In genomic region chr6:72623661-72624402, GRCm38 (mm10) we compare ENCODE assay signal across 12 mouse cellular contexts. TPM values are rescaled to one million over a fixed set of nuclear protein-coding genes. Genes with fewer than 3 reads are reported as not detected.
DNase-seq lines count a peak whose midpoint lies in the region; ATAC-seq and TF ChIP-seq lines count a peak whose summit lies in the region.
"Had no signal": no experiment of that assay in that cellular context is flagged by ENCODE, and none has a peak within 500 bp of the region (broad histone marks: within the 10 kb centered on the region; RNA-seq: fewer than 3 reads in every experiment).

No protein-coding gene starts in this region.

- no peaks in the 10 kb centered on the region for H3K9me3 ChIP-seq in lung, postnatal 0 days (ENCODE audit: low read length)
- H3K9me3 ChIP-seq: midbrain, embryonic 12.5 days; neural tube, embryonic 15.5 days had no signal

- peak; percentile 58 to 62 for DNase-seq in cerebellum, postnatal 14 days
- DNase-seq in cerebellum, postnatal 36 days = no peak
- peak; percentile 50 for DNase-seq in lung, postnatal 0 days (ENCODE audit: low spot score)
- DNase-seq in lung, adult 2 months = no peak
- DNase-seq in gastrocnemius, postnatal 36 days = peak; percentile 34 to 39
- DNase-seq in skeletal muscle tissue, adult 2 months (ENCODE audit: low read depth, low spot score) = peak; percentile 75
- DNase-seq in left cerebral cortex, postnatal 25 days (ENCODE audit: low spot score in 2 of 2) = no peak
- DNase-seq in embryo, embryonic 11 days = no peak
- DNase-seq: cerebellum, adult 9-11 months; thymus, postnatal 25 days had no signal

- TF ChIP-seq EP300 in lung, postnatal 0 days (IDR thresholded peaks at IDR 0.05) = peak; percentile 25; the same call in 1 of the 2 replicates

- no peak overlapping the region for H3K4me2 ChIP-seq in lung, postnatal 0 days (replicated peaks; ENCODE audit: low read depth, low read length)
- H3K4me2 ChIP-seq: midbrain, embryonic 12.5 days; neural tube, embryonic 15.5 days had no signal

- no peaks in the 10 kb centered on the region for H3K27me3 ChIP-seq in lung, postnatal 0 days (replicated peaks; ENCODE audit: insufficient read depth, low read length)
- H3K27me3 ChIP-seq: midbrain, embryonic 12.5 days; neural tube, embryonic 15.5 days had no signal

- intact Hi-C loops in gastrocnemius, postnatal 36 days (cut with DNase I) = no loop called here
- intact Hi-C loops in left cerebral cortex, postnatal 25 days (cut with DNase I) = no loop called here

- H3K36me3 ChIP-seq in lung, postnatal 0 days (ENCODE audit: insufficient read depth, low read length) = peaks cover 10% of the 10 kb centered on the region; the same call in 1 of the 2 replicates
- H3K36me3 ChIP-seq: neural tube, embryonic 15.5 days had no signal

- H3K27ac ChIP-seq in lung, postnatal 0 days (ENCODE audit: low read length) = no peak overlapping the region
- H3K27ac ChIP-seq: midbrain, embryonic 12.5 days; neural tube, embryonic 15.5 days had no signal

- WGBS in lung, postnatal 0 days = 70% methylated on average over 8 of the region's 8 CpGs
- 70% methylated on average over 8 of the region's 8 CpGs for WGBS in lung, adult 2 months

- no peaks in the 10 kb centered on the region for H3K4me1 ChIP-seq in lung, postnatal 0 days (ENCODE audit: insufficient read depth, low read depth, low read length)
- no peaks in the 10 kb centered on the region for H3K4me1 ChIP-seq in lung, adult 2 months (ENCODE audit: control insufficient read depth, insufficient read depth, low read length)
- H3K4me1 ChIP-seq: midbrain, embryonic 12.5 days; neural tube, embryonic 15.5 days had no signal

- no peak overlapping the region for H3K9ac ChIP-seq in lung, postnatal 0 days (replicated peaks; ENCODE audit: low read depth)
- H3K9ac ChIP-seq: midbrain, embryonic 12.5 days; neural tube, embryonic 15.5 days had no signal

- H3K4me3 ChIP-seq in lung, postnatal 0 days (ENCODE audit: low read depth, low read length) = no peak overlapping the region
- H3K4me3 ChIP-seq in lung, adult 2 months (replicated peaks; ENCODE audit: extremely low read depth, low read depth, low read length) = no peak overlapping the region
- H3K4me3 ChIP-seq: midbrain, embryonic 12.5 days; neural tube, embryonic 15.5 days had no signal

- no peak for TF ChIP-seq CTCF in lung, postnatal 0 days (IDR thresholded peaks at IDR 0.05)
- TF ChIP-seq CTCF in lung, adult 2 months (IDR thresholded peaks at IDR 0.05; ENCODE audit: insufficient read depth, low read length) = no peak

- no peak for TF ChIP-seq POLR2A in lung, adult 2 months (IDR thresholded peaks at IDR 0.05; ENCODE audit: borderline replicate concordance, extremely low read depth, low read depth, low read length)

- no peak for ATAC-seq in lung, postnatal 0 days

RNA-seq across cellular contexts. Expression of gene Tgoln1, which starts 7.0 kb away (rescaled TPM):
- polyA plus RNA-seq in lung, postnatal 0 days (2015; fragmentation: Nextera tagmentation; extraction: Ambion mirVana) = 120 and 155 TPM in 2 replicates
- polyA plus RNA-seq in lung, adult 2 months (2012; rRNA removed) = 60.0 and 72.4 TPM in 2 replicates
- total RNA-seq in gastrocnemius, postnatal 36 days (2021) = 10 to 100 TPM; 21.8 to 22.1 TPM
- 10 to 100 TPM; 87.7 to 91.5 TPM for total RNA-seq in left cerebral cortex, postnatal 25 days (2021)

RNA-seq across cellular contexts. Expression of gene Retsat, which starts 25.6 kb away (rescaled TPM):
- 38.9 and 42.7 TPM in 2 replicates for polyA plus RNA-seq in lung, postnatal 0 days (2015; fragmentation: Nextera tagmentation; extraction: Ambion mirVana)
- polyA plus RNA-seq in lung, adult 2 months (2012; rRNA removed) = 27.7 and 38.8 TPM in 2 replicates
- total RNA-seq in gastrocnemius, postnatal 36 days (2021) = 10 to 100 TPM; 70.2 to 71.6 TPM
- total RNA-seq in left cerebral cortex, postnatal 25 days (2021) = 10 to 100 TPM; 46.2 to 60.5 TPM

RNA-seq across cellular contexts. Expression of gene Elmod3, which starts 25.6 kb away (rescaled TPM):
- polyA plus RNA-seq in lung, postnatal 0 days (2015; fragmentation: Nextera tagmentation; extraction: Ambion mirVana) = 15.9 and 19.7 TPM in 2 replicates
- polyA plus RNA-seq in lung, adult 2 months (2012; rRNA removed) = 17.6 and 24.2 TPM in 2 replicates
- total RNA-seq in gastrocnemius, postnatal 36 days (2021) = 1 to 10 TPM; 6.1 to 9.5 TPM
- 10 to 100 TPM; 18.0 to 18.3 TPM for total RNA-seq in left cerebral cortex, postnatal 25 days (2021)

Comparison
In these comparisons a context has a peak if more than half of its experiments do, and no peak if none do; other contexts are left out.
1. DNase-seq: peak in cerebellum, postnatal 14 days (2 of 2), lung, postnatal 0 days (single experiment), gastrocnemius, postnatal 36 days (2 of 2) and skeletal muscle tissue, adult 2 months (single experiment); none in cerebellum, postnatal 36 days (0 of 2), lung, adult 2 months (single experiment), left cerebral cortex, postnatal 25 days (0 of 2) and embryo, embryonic 11 days (single experiment).